ENCODE assay signal across 16 mouse cellular contexts in genomic region chr10:21076731-21077130, GRCm38 (mm10).
DNase-seq lines count a peak whose midpoint lies in the region; ATAC-seq and TF ChIP-seq lines count a peak whose summit lies in the region.
"Had no signal": no experiment of that assay in that cellular context is flagged by ENCODE, and none has a peak within 500 bp of the region (broad histone marks: within the 10 kb centered on the region; RNA-seq: fewer than 3 reads in every experiment).

No protein-coding gene starts in this region.

- H3K27me3 ChIP-seq in megakaryocyte, embryonic 14.5 days (replicated peaks): no peaks in the 10 kb centered on the region
- no peaks in the 10 kb centered on the region for H3K27me3 ChIP-seq in liver, embryonic 16.5 days (ENCODE audit: control insufficient read depth, insufficient read depth, low read depth, low read length)
- H3K27me3 ChIP-seq in midbrain, embryonic 16.5 days (ENCODE audit: control insufficient read depth, insufficient read depth, low read depth, low read length): no peaks in the 10 kb centered on the region

- peaks cover 87% of the 10 kb centered on the region for H3K4me1 ChIP-seq in megakaryocyte, embryonic 14.5 days
- H3K4me1 ChIP-seq in bone marrow, adult 2 months (ENCODE audit: control insufficient read depth, insufficient read depth, low read length): peaks cover 5% of the 10 kb centered on the region
- H3K4me1 ChIP-seq in liver, embryonic 16.5 days (ENCODE audit: control insufficient read depth, low read depth, low read length): no peaks in the 10 kb centered on the region
- no peaks in the 10 kb centered on the region for H3K4me1 ChIP-seq in midbrain, embryonic 16.5 days (ENCODE audit: control insufficient read depth, insufficient read depth, low read length)
- H3K4me1 ChIP-seq: forebrain, embryonic 12.5 days; midbrain, embryonic 10.5 days had no signal

- 41% methylated on average over 7 of the region's 7 CpGs for WGBS in bone marrow, adult 2 months
- WGBS in liver, embryonic 16.5 days (ENCODE audit: insufficient replicate concordance): 61% methylated on average over 7 of the region's 7 CpGs
- 89% methylated on average over 7 of the region's 7 CpGs for WGBS in midbrain, embryonic 16.5 days

- no peaks in the 10 kb centered on the region for H3K9me3 ChIP-seq in megakaryocyte, embryonic 14.5 days
- H3K9me3 ChIP-seq in liver, embryonic 16.5 days (replicated peaks; ENCODE audit: control insufficient read depth, low read length): no peaks in the 10 kb centered on the region
- no peaks in the 10 kb centered on the region for H3K9me3 ChIP-seq in midbrain, embryonic 16.5 days (replicated peaks; ENCODE audit: control insufficient read depth, low read length, poor library complexity, severe bottlenecking)
- H3K9me3 ChIP-seq: forebrain, embryonic 12.5 days; midbrain, embryonic 10.5 days had no signal

- H3K9ac ChIP-seq in liver, embryonic 16.5 days (ENCODE audit: low read depth, low read length): no peak overlapping the region
- no peak overlapping the region for H3K9ac ChIP-seq in midbrain, embryonic 16.5 days (ENCODE audit: low read depth, low read length)
- H3K9ac ChIP-seq: forebrain, embryonic 12.5 days; lung, embryonic 14.5 days had no signal

- DNase-seq in thymus, postnatal 4 days: peak; percentile 64
- no peak for DNase-seq in adrenal gland, adult 18-20 months (ENCODE audit: low spot score in 2 of 2)
- DNase-seq: adrenal gland, postnatal 36 days; cerebellum, adult 11 months; cerebellum, postnatal 10 days; lung, embryonic 14.5 days; right cerebral cortex, postnatal 4 days had no signal

- no peak for TF ChIP-seq CTCF in bone marrow, adult 2 months (IDR thresholded peaks at IDR 0.05; ENCODE audit: control insufficient read depth, insufficient read depth, low read length)

- 0 out of 2 replicates have a peak overlapping the region, but pooled peaks have one; percentile 4 for H3K4me2 ChIP-seq in liver, embryonic 16.5 days (ENCODE audit: low read depth, low read length)
- H3K4me2 ChIP-seq in midbrain, embryonic 16.5 days (ENCODE audit: low read length): no peak overlapping the region
- H3K4me2 ChIP-seq: forebrain, embryonic 12.5 days; lung, embryonic 14.5 days had no signal

- peak overlapping the region; percentile 89 for H3K4me3 ChIP-seq in megakaryocyte, embryonic 14.5 days (replicated peaks)
- peak overlapping the region; percentile 7 for H3K4me3 ChIP-seq in bone marrow, adult 2 months (replicated peaks; ENCODE audit: control insufficient read depth, low read depth, low read length)
- H3K4me3 ChIP-seq in liver, embryonic 16.5 days (ENCODE audit: low read depth, low read length): no peak overlapping the region
- no peak overlapping the region for H3K4me3 ChIP-seq in midbrain, embryonic 16.5 days (ENCODE audit: low read depth, low read length)
- H3K4me3 ChIP-seq: forebrain, embryonic 12.5 days; midbrain, embryonic 10.5 days had no signal

- no peak for ATAC-seq in megakaryocyte, adult 5-6 weeks (ENCODE audit: poor library complexity, severe bottlenecking)
- ATAC-seq in liver, embryonic 16.5 days (ENCODE audit: low read depth): no peak
- ATAC-seq in midbrain, embryonic 16.5 days: no peak
- ATAC-seq: hindbrain, postnatal 0 days; intestine, embryonic 16.5 days had no signal

- no peak for TF ChIP-seq POLR2A in bone marrow, adult 2 months (IDR thresholded peaks at IDR 0.05; ENCODE audit: borderline replicate concordance, control insufficient read depth, low read depth, low read length)

- peaks cover 39% of the 10 kb centered on the region for H3K36me3 ChIP-seq in megakaryocyte, embryonic 14.5 days (replicated peaks; ENCODE audit: low read length)
- H3K36me3 ChIP-seq in liver, embryonic 16.5 days (ENCODE audit: control insufficient read depth, insufficient read depth): no peaks in the 10 kb centered on the region
- H3K36me3 ChIP-seq in midbrain, embryonic 16.5 days (ENCODE audit: control insufficient read depth, insufficient read depth, low read length): 0 out of 2 replicates have a peak, but pooled peaks cover 8% of the 10 kb centered on the region
- H3K36me3 ChIP-seq: forebrain, embryonic 12.5 days had no signal

- peak overlapping the region; percentile 59 for H3K27ac ChIP-seq in bone marrow, adult 2 months (ENCODE audit: control insufficient read depth, insufficient read depth, low read depth, low read length, poor library complexity)
- peak overlapping the region; percentile 16 for H3K27ac ChIP-seq in liver, embryonic 16.5 days (ENCODE audit: low read length)
- H3K27ac ChIP-seq in midbrain, embryonic 16.5 days (ENCODE audit: low read length): no peak overlapping the region
- H3K27ac ChIP-seq: forebrain, embryonic 12.5 days; hindbrain, postnatal 0 days; midbrain, embryonic 10.5 days had no signal

Comparison
In these comparisons a context has a peak if more than half of its experiments do, and no peak if none do; other contexts are left out.
1. H3K4me3 ChIP-seq: peak in megakaryocyte, embryonic 14.5 days (single experiment) and bone marrow, adult 2 months (single experiment); none in liver, embryonic 16.5 days (single experiment) and midbrain, embryonic 16.5 days (single experiment).